Mouse (Mus musculus) hindbrain, embryonic 16.5 days (tissue): ENCODE data around the gene Fstl3. TPM values are rescaled to one million over a fixed set of nuclear protein-coding genes. Genes with fewer than 3 reads are reported as not detected.

Source experiments
- ATAC-seq: fragments of 200-750 bp; cut with Nextera tagmentation; 2 replicates; pipeline ENCODE4 v1.8.0; 2017; ENCODE audit warnings: moderate TSS enrichment, moderate library complexity
- H3K27ac ChIP-seq: fragments of 300-500 bp; sonication (generic); 2 replicates; pipeline ENCODE4 v1.5.1; 2014; ENCODE audit warnings: low read depth, mild to moderate bottlenecking, control low read depth, low read length, moderate library complexity
- H3K27me3 ChIP-seq: fragments of 300-500 bp; sonication (generic); replicated peaks from 2 replicates; pipeline ENCODE4 v1.6.1; 2014; ENCODE audit warnings: low read length; ENCODE audit not compliant: control insufficient read depth, insufficient read depth
- H3K36me3 ChIP-seq: fragments of 300-500 bp; sonication (generic); 2 replicates; pipeline ENCODE4 v1.6.1; 2014; ENCODE audit warnings: mild to moderate bottlenecking, low read length, moderate library complexity, mixed read lengths; ENCODE audit not compliant: control insufficient read depth, insufficient read depth
- H3K4me1 ChIP-seq: fragments of 300-500 bp; sonication (generic); 2 replicates; pipeline ENCODE4 v1.6.1; 2014; ENCODE audit warnings: low read depth, low read length; ENCODE audit not compliant: control insufficient read depth, insufficient read depth
- H3K4me2 ChIP-seq: fragments of 300-500 bp; sonication (generic); 2 replicates; pipeline ENCODE4 v1.6.1; 2014; ENCODE audit warnings: mild to moderate bottlenecking, low read length, control low read depth, moderate library complexity
- H3K4me3 ChIP-seq: fragments of 300-500 bp; sonication (generic); 2 replicates; pipeline ENCODE4 v1.5.1; 2014; ENCODE audit warnings: mild to moderate bottlenecking, low read length, control low read depth, moderate library complexity
- H3K9ac ChIP-seq: fragments of 300-500 bp; sonication (generic); 2 replicates; pipeline ENCODE4 v1.6.1; 2014; ENCODE audit warnings: low read depth, mild to moderate bottlenecking, control low read depth, low read length, moderate library complexity
- H3K9me3 ChIP-seq: fragments of 300-500 bp; sonication (generic); 2 replicates; pipeline ENCODE4 v1.6.1; 2014; ENCODE audit warnings: mild to moderate bottlenecking, low read length, moderate library complexity; ENCODE audit not compliant: control insufficient read depth
- WGBS: fragments of 180-500 bp; shearing (Covaris S2); extraction: QIAGEN DNeasy Blood & Tissue Kit; methylation state at CpG from one replicate; pipeline ENCODE4 v1.1.7; 2014; 5-methylcytosine and 5-hydroxymethylcytosine counted together
- polyA plus RNA-seq: library from polyadenylated mRNA; unstranded; fragments of >200 nt; fragmentation: Nextera tagmentation; extraction: Ambion mirVana; gene quantifications from 2 replicates; pipeline ENCODE4 v1.2.1, GENCODE M21; 2015

Gene Fstl3
- polyA plus RNA-seq = 2.6 and 3.0 TPM in 2 replicates

DNA sequence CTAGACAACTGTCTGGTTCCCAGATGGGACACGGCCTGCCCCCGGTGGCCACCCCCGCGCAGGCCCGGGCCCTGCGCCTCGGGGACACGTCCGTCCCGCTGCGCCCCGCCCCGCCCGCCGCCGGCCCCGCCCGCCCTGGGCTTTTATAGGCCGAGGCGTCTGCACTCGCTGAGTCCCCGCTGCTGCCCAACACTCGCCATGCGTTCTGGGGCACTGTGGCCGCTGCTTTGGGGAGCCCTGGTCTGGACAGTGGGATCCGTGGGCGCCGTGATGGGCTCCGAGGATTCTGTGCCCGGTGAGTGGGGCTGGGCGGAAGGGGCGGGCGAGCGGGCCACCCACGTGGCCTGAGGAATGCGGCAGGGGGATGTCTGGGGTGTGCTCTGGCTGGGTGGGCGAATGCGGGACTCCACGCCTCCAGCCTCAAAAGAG is at the start of gene Fstl3:
TSS of gene Fstl3 (plus strand) at position 170 of the 429 bp plus-strand sequence.
- Histone ChIP-seq H3K9me3 (no peaks in the 10 kb centered on the region), H3K36me3 (no peaks in the 10 kb centered on the region), H3K4me2 (peak within 1 kb of the TSS; percentile 47), H3K4me3 (peak within 1 kb of the TSS; percentile 22), H3K27ac (no peak within 1 kb of the TSS), H3K27me3 (peaks cover 21% of the 10 kb centered on the region), H3K9ac (peak within 1 kb of the TSS; percentile 49; the same call in 1 of the 2 replicates), H3K4me1 (peaks cover 8% of the 10 kb centered on the region)
- no peak for ATAC-seq
- 2% methylated on average over 29 of the region's 39 CpGs for WGBS

DNA sequence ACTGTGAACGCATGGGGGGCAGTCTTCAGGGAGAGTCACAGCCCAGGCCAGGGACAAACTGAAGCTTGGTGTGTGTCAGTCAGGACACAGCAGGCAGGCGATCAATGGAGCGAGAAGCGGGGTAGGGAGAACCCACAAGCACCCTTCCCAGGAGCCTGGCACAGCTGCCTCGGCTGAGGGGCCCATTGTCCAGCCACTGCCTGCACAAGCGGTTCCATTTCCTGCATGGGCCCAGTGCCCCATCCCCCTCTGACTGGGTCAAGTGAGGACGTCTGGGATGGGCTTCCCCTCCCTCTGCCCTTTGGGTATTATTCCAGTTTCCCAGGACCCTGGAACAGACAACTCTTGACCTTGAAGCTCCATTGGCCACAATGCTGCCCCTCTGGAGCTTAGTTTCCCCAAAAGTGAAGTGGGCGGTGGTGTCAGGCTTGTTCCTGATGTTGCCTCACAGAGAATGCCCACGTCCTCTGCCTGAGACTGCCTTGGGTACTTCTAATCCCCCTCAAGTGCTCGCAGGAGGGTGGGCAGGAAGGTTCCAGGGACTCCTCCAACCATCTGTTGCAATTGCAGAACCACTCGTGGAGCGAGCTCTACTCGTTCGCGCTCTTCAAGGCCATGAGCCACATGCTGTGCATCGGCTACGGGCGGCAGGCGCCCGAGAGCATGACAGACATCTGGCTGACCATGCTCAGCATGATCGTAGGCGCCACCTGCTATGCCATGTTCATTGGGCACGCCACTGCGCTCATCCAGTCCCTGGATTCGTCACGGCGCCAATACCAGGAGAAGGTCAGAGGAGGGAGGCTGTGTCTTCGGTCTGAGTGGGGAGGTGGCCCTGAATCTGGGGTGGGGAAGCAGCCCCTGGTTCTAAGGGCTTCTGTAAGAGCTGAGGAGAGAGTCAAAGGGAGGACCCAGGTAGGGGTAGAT is 48.5 kb upstream of the Fstl3 start:
- peaks cover 13% of the 10 kb centered on the region for H3K36me3 ChIP-seq
- no peaks in the 10 kb centered on the region; the same call in 1 of the 2 replicates for H3K4me1 ChIP-seq
- H3K9ac ChIP-seq = no peak overlapping the region
- ATAC-seq = no peak
- H3K27me3 ChIP-seq = no peaks in the 10 kb centered on the region
- 64% methylated on average over 28 of the region's 28 CpGs for WGBS
- no peak overlapping the region for H3K27ac ChIP-seq
- no peaks in the 10 kb centered on the region for H3K9me3 ChIP-seq
- H3K4me3 ChIP-seq = no peak overlapping the region
- H3K4me2 ChIP-seq = no peak overlapping the region

DNA sequence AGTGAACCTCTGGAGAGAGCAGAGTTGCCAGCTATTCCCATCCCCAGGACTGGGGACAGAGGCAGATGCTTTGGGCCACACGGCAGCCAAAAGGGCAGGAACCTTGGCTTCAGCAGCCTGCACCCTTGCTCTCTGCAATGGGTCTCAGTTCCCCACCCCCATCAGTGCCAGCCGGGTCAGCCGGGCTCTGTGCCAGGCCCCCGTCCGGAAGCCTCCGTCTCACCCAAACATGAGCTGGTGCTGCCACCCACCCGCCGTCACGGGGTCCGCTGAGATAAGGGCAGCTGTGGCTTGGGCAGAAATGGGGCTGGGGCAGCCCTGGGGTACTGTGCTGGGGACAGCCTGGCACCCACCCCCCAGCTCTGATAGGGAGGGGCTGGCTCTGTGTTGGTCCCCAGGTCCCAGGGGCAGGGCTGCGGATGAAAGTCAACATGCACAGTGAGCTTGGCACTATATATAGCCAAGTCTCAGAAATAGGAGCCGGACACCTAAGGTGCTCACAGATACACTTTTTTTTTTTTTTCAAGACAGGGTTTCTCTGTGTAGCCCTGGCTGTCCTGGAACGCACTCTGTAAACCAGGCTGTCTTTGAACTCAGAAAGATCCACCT is 47.6 kb upstream of the Fstl3 start:
- H3K4me1 ChIP-seq = no peaks in the 10 kb centered on the region; the same call in 1 of the 2 replicates
- no peak overlapping the region for H3K4me2 ChIP-seq
- H3K9ac ChIP-seq = no peak overlapping the region
- H3K27ac ChIP-seq = no peak overlapping the region
- H3K9me3 ChIP-seq = no peaks in the 10 kb centered on the region
- peaks cover 19% of the 10 kb centered on the region for H3K36me3 ChIP-seq
- no peak for ATAC-seq
- H3K27me3 ChIP-seq = no peaks in the 10 kb centered on the region
- 70% methylated on average over 13 of the region's 13 CpGs for WGBS
- no peak overlapping the region for H3K4me3 ChIP-seq

DNA sequence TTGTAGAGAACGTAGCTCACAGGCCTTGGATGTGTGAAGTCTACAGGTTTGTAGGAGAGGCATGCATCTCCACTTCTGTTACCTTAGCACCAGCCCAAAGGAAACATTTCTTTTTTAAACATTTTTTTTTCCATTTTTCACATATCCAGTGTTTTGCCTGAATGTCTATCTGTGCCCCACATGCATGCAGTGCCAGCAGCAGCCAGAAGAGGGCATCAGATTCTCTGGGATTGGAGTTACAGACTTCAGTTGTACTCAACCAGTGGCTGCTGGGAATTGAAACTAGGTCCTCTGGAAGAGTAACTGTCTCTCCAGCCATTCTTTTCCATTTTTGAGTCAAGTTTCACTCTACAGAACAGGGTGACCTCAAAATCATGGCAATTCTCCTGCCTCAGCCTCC is 44.6 kb upstream of the Fstl3 start:
- Histone ChIP-seq H3K9ac (no peak overlapping the region), H3K4me1 (no peaks in the 10 kb centered on the region; the same call in 1 of the 2 replicates), H3K27ac (no peak overlapping the region), H3K4me3 (no peak overlapping the region), H3K36me3 (peaks cover 48% of the 10 kb centered on the region), H3K27me3 (peaks cover 2% of the 10 kb centered on the region; the same call in 1 of the 2 replicates), H3K9me3 (peaks cover 8% of the 10 kb centered on the region; the same call in 1 of the 2 replicates), H3K4me2 (no peak overlapping the region)
- no peak for ATAC-seq
- whole genome bisulfite sequencing = 100% methylated on average over 1 of the region's 1 CpGs

DNA sequence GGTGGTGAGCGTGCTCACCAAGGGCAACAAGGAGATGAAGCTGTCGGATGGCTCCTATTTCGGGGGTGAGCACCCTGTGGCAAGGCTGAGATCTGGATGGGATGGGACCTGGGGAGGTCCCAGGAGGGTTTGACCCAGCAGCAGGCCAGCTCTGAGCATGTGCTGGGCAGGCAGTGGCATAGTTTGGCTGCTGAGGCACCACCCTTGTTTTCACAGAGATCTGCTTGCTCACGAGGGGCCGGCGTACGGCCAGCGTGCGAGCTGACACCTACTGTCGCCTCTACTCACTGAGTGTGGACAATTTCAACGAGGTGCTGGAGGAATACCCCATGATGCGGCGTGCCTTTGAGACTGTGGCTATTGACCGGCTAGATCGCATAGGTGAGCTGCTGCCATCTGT is 43.2 kb upstream of the Fstl3 start:
- peaks cover 2% of the 10 kb centered on the region; the same call in 1 of the 2 replicates for H3K27me3 ChIP-seq
- no peak overlapping the region for H3K9ac ChIP-seq
- H3K36me3 ChIP-seq = peaks cover 61% of the 10 kb centered on the region
- 95% methylated on average over 15 of the region's 15 CpGs for whole genome bisulfite sequencing
- ATAC-seq = no peak
- H3K9me3 ChIP-seq = peaks cover 22% of the 10 kb centered on the region
- no peak overlapping the region for H3K27ac ChIP-seq
- no peaks in the 10 kb centered on the region; the same call in 1 of the 2 replicates for H3K4me1 ChIP-seq
- no peak overlapping the region for H3K4me2 ChIP-seq
- H3K4me3 ChIP-seq = no peak overlapping the region

DNA sequence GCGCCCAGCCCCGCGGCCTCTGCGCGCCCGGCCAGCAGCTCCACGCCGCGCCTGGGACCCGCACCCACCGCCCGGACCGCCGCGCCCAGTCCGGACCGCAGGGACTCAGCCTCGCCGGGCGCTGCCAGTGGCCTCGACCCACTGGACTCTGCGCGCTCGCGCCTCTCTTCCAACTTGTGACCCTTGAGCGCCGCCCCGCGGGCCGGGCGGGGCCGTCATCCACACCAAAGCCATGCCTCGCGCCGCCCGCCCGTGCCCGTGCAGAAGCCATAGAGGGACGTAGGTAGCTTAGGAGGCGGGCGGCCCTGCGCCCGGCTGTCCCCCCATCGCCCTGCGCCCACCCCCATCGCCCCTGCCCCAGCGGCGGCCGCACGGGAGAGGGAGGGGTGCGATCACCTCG is 41.7 kb upstream of the Fstl3 start:
- Histone ChIP-seq H3K9me3 (peaks cover 37% of the 10 kb centered on the region), H3K27ac (no peak overlapping the region), H3K4me3 (no peak overlapping the region), H3K27me3 (peaks cover 2% of the 10 kb centered on the region; the same call in 1 of the 2 replicates), H3K9ac (no peak overlapping the region), H3K36me3 (peaks cover 76% of the 10 kb centered on the region), H3K4me2 (no peak overlapping the region; the same call in 1 of the 2 replicates), H3K4me1 (no peaks in the 10 kb centered on the region)
- whole genome bisulfite sequencing = 37% methylated on average over 43 of the region's 52 CpGs
- no peak for ATAC-seq

DNA sequence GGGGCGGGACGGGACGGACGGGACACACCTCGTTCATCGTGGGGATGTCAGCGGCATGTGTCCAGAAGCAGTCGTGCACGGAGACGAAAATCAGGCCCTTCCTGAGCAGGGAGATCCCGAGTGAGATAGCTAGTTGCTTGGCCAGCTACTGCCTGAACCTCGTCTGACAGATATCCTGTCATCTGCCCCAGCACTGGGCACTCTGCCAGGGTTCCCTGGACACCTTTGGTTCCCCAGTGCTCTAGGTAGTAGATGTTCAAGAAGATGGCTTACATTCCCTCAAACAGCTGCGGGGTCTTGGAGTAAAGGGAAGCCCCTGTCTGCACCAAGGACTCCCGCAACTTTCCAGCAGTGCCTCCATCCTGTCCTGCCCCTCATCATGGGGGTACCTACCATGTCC is 40.4 kb upstream of the Fstl3 start:
- Histone ChIP-seq H3K27ac (no peak overlapping the region), H3K9me3 (peaks cover 44% of the 10 kb centered on the region), H3K4me3 (no peak overlapping the region), H3K27me3 (peaks cover 2% of the 10 kb centered on the region; the same call in 1 of the 2 replicates), H3K36me3 (peaks cover 82% of the 10 kb centered on the region), H3K4me1 (no peaks in the 10 kb centered on the region), H3K9ac (no peak overlapping the region), H3K4me2 (no peak overlapping the region)
- 85% methylated on average over 12 of the region's 14 CpGs for WGBS
- no peak for ATAC-seq

DNA sequence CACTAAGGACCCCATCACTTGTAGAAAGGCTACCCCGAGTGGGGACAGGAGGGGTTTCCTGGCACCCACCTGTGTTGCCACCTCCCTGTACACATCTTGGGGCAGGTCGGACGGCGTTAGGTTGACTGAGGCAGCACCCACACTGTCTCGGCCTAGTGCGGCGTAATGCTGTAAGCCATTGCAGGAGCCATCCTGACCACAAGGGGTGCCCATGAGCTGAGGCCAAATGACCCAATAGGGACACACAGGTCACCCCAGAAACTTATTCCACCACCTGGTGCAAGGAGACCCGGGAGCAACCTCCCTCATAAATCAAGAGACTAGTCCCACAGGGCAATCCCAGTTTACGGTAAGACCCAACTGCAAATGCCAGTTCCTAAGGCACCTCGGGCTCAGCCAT is 38.8 kb upstream of the Fstl3 start:
- Histone ChIP-seq H3K9ac (no peak overlapping the region), H3K4me1 (no peaks in the 10 kb centered on the region), H3K36me3 (peaks cover 93% of the 10 kb centered on the region), H3K9me3 (peaks cover 44% of the 10 kb centered on the region), H3K27ac (no peak overlapping the region), H3K4me2 (no peak overlapping the region), H3K27me3 (peaks cover 2% of the 10 kb centered on the region; the same call in 1 of the 2 replicates), H3K4me3 (no peak overlapping the region)
- 86% methylated on average over 10 of the region's 10 CpGs for WGBS
- no peak for ATAC-seq

DNA sequence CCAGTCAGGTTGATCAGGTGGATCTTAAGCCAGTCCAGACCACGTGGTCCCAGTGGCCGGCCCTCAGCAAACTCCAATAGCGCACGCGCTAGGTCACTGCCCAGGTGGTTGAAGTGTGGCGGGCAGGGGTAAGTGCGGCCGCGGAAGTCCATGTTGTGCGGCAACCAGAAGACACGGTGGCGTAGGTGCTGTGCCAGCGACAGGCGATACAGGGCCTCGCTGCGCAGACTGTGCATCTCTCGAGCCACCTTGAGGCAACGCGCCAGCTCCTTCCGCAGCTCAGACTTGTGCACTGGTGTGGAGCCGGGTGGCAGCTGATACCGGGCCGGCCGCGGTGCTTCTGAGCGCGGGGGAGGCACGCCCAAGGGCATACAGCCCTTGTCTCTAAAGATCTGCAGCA is 37.8 kb upstream of the Fstl3 start:
- Histone ChIP-seq H3K4me2 (no peak overlapping the region), H3K9me3 (peaks cover 44% of the 10 kb centered on the region), H3K9ac (no peak overlapping the region), H3K27ac (no peak overlapping the region), H3K4me3 (no peak overlapping the region), H3K36me3 (peaks cover 91% of the 10 kb centered on the region), H3K4me1 (no peaks in the 10 kb centered on the region), H3K27me3 (peaks cover 2% of the 10 kb centered on the region; the same call in 1 of the 2 replicates)
- no peak for ATAC-seq
- 97% methylated on average over 28 of the region's 28 CpGs for WGBS
